Mouse (Mus musculus) stomach, embryonic 15.5 days (tissue): ENCODE results near the gene Rabac1. TPM values are rescaled to one million over a fixed set of nuclear protein-coding genes. Genes with fewer than 3 reads are reported as not detected.
A peak's percentile ranks its signal among the peaks of the same experiment; 100 is the strongest.

Experiments
- ATAC-seq: fragments of 200-750 bp; cut with Nextera tagmentation; 2 replicates; pipeline ENCODE4 v1.8.0; 2017; ENCODE audit warnings: low read depth, moderate number of reproducible peaks, moderate TSS enrichment; ENCODE audit not compliant: insufficient read depth, low FRiP score
- H3K27ac ChIP-seq: fragments of 300-500 bp; sonication (generic); 2 replicates; pipeline ENCODE4 v1.5.1; 2015; ENCODE audit warnings: mild to moderate bottlenecking, inconsistent platforms
- H3K27me3 ChIP-seq: fragments of 300-500 bp; sonication (generic); replicated peaks from 2 replicates; pipeline ENCODE4 v1.6.1; 2015; ENCODE audit warnings: inconsistent platforms
- H3K36me3 ChIP-seq: fragments of 300-500 bp; sonication (generic); 2 replicates; pipeline ENCODE4 v1.6.1; 2015; ENCODE audit warnings: inconsistent platforms
- H3K4me1 ChIP-seq: fragments of 300-500 bp; sonication (generic); 2 replicates; pipeline ENCODE4 v1.6.1; 2015; ENCODE audit warnings: inconsistent platforms
- H3K4me2 ChIP-seq: fragments of 300-500 bp; sonication (generic); 2 replicates; pipeline ENCODE4 v1.6.1; 2015; ENCODE audit warnings: mild to moderate bottlenecking, inconsistent platforms
- H3K4me3 ChIP-seq: fragments of 300-500 bp; sonication (generic); replicated peaks from 2 replicates; pipeline ENCODE4 v1.5.1; 2015; ENCODE audit warnings: inconsistent platforms
- H3K9ac ChIP-seq: fragments of 300-500 bp; sonication (generic); 2 replicates; pipeline ENCODE4 v1.6.1; 2015; ENCODE audit warnings: inconsistent platforms
- H3K9me3 ChIP-seq: fragments of 300-500 bp; sonication (generic); 2 replicates; pipeline ENCODE4 v1.6.1; 2016; ENCODE audit warnings: inconsistent platforms
- WGBS: fragments of 180-500 bp; shearing (Covaris S2); methylation state at CpG from one replicate; pipeline ENCODE4 v1.1.7; 2015; 5-methylcytosine and 5-hydroxymethylcytosine counted together
- microRNA-seq: library from miRNA; unstranded; fragments of <30 nt; microRNA quantifications from one replicate; pipeline ENCODE4, GENCODE M21; 2016
- polyA plus RNA-seq: library from polyadenylated mRNA; unstranded; fragments of >200 nt; fragmentation: Nextera tagmentation; extraction: Ambion mirVana; gene quantifications from 2 replicates; pipeline ENCODE4 v1.2.1, GENCODE M21; 2015

Gene Rabac1
- polyA plus RNA-seq, 1 experiment from 2014 or later = 217 TPM

GRCm38 (mm10) chr7:24953966-24954365 is 18.6 kb downstream of the Rabac1 start:
- H3K9ac ChIP-seq = no peak overlapping the region; the same call in 1 of the 2 replicates
- no peak for ATAC-seq
- peak overlapping the region; percentile 43 for H3K4me3 ChIP-seq
- no peaks in the 10 kb centered on the region for H3K9me3 ChIP-seq
- peaks cover 82% of the 10 kb centered on the region for H3K27me3 ChIP-seq
- H3K4me2 ChIP-seq = peak overlapping the region; percentile 64
- WGBS = 3% methylated on average over 22 of the region's 24 CpGs
- H3K4me1 ChIP-seq = peaks cover 13% of the 10 kb centered on the region; the same call in 1 of the 2 replicates
- H3K27ac ChIP-seq = no peak overlapping the region
- no peaks in the 10 kb centered on the region for H3K36me3 ChIP-seq

GRCm38 (mm10) chr7:24949958-24950623 is 22.5 kb downstream of the Rabac1 start:
- Histone ChIP-seq H3K36me3 (no peaks in the 10 kb centered on the region), H3K4me3 (no peak overlapping the region), H3K27ac (no peak overlapping the region), H3K9ac (no peak overlapping the region), H3K27me3 (peaks cover 98% of the 10 kb centered on the region), H3K4me2 (no peak overlapping the region), H3K4me1 (peaks cover 10% of the 10 kb centered on the region; the same call in 1 of the 2 replicates), H3K9me3 (no peaks in the 10 kb centered on the region)
- ATAC-seq = 0 out of 2 replicates have a peak, but pooled peaks have one; percentile 8
- WGBS = 1% methylated on average over 8 of the region's 8 CpGs

GRCm38 (mm10) chr7:24948774-24949173 is 23.8 kb downstream of the Rabac1 start:
- Histone ChIP-seq H3K9me3 (no peaks in the 10 kb centered on the region), H3K27me3 (peaks cover 98% of the 10 kb centered on the region), H3K36me3 (no peaks in the 10 kb centered on the region), H3K4me3 (no peak overlapping the region), H3K4me1 (peaks cover 10% of the 10 kb centered on the region), H3K9ac (no peak overlapping the region), H3K4me2 (no peak overlapping the region), H3K27ac (no peak overlapping the region)
- ATAC-seq = no peak
- 2% methylated on average over 29 of the region's 29 CpGs for WGBS

- no peak overlapping the region for H3K4me2 ChIP-seq
- H3K36me3 ChIP-seq = no peaks in the 10 kb centered on the region
- WGBS = 4% methylated on average over 7 of the region's 7 CpGs
- no peaks in the 10 kb centered on the region for H3K9me3 ChIP-seq
- H3K9ac ChIP-seq = no peak overlapping the region
- no peak overlapping the region for H3K27ac ChIP-seq
- peaks cover 98% of the 10 kb centered on the region for H3K27me3 ChIP-seq
- peaks cover 10% of the 10 kb centered on the region for H3K4me1 ChIP-seq
- no peak for ATAC-seq
- H3K4me3 ChIP-seq = no peak overlapping the region
These were observed 25.1 kb downstream of the Rabac1 start for GRCm38 (mm10) chr7:24947316-24948048.

- H3K36me3 ChIP-seq = no peaks in the 10 kb centered on the region
- peaks cover 10% of the 10 kb centered on the region for H3K4me1 ChIP-seq
- no peaks in the 10 kb centered on the region for H3K9me3 ChIP-seq
- H3K9ac ChIP-seq = no peak within 1 kb of the TSS
- H3K27me3 ChIP-seq = peaks cover 89% of the 10 kb centered on the region
- 1% methylated on average over 69 of the region's 72 CpGs for WGBS
- no peak within 1 kb of the TSS for H3K27ac ChIP-seq
- peak within 1 kb of the TSS; percentile 39 for H3K4me3 ChIP-seq
- H3K4me2 ChIP-seq = peak within 1 kb of the TSS; percentile 71
- no peak for ATAC-seq
These were observed 28.1 kb downstream of the Rabac1 start, which contains the start of gene Gm4881 for GRCm38 (mm10) chr7:24944257-24944950. Gene Gm4881 (minus strand): TSS chr7:24944494.

- no peak overlapping the region for H3K4me2 ChIP-seq
- H3K9ac ChIP-seq = no peak overlapping the region
- ATAC-seq = no peak
- H3K36me3 ChIP-seq = no peaks in the 10 kb centered on the region
- no peak overlapping the region for H3K27ac ChIP-seq
- H3K4me1 ChIP-seq = peaks cover 10% of the 10 kb centered on the region
- H3K9me3 ChIP-seq = no peaks in the 10 kb centered on the region
- no peak overlapping the region for H3K4me3 ChIP-seq
- peaks cover 83% of the 10 kb centered on the region for H3K27me3 ChIP-seq
- 5% methylated on average over 6 of the region's 6 CpGs for WGBS
These were observed 28.9 kb downstream of the Rabac1 start for GRCm38 (mm10) chr7:24943641-24944040.

- no peak for ATAC-seq
- H3K27ac ChIP-seq = no peak overlapping the region
- H3K4me1 ChIP-seq = 0 out of 2 replicates have a peak, but pooled peaks cover 3% of the 10 kb centered on the region
- H3K4me2 ChIP-seq = no peak overlapping the region
- no peaks in the 10 kb centered on the region for H3K9me3 ChIP-seq
- 3% methylated on average over 15 of the region's 15 CpGs for WGBS
- 0 out of 2 replicates have a peak, but pooled peaks cover 3% of the 10 kb centered on the region for H3K36me3 ChIP-seq
- H3K4me3 ChIP-seq = no peak overlapping the region
- peaks cover 72% of the 10 kb centered on the region for H3K27me3 ChIP-seq
- no peak overlapping the region for H3K9ac ChIP-seq
These were observed 40.9 kb downstream of the Rabac1 start for GRCm38 (mm10) chr7:24931651-24932050.

GRCm38 (mm10) chr7:24930475-24930874 is 42.1 kb downstream of the Rabac1 start:
- no peak for ATAC-seq
- H3K4me1 ChIP-seq = 0 out of 2 replicates have a peak, but pooled peaks cover 3% of the 10 kb centered on the region
- no peak overlapping the region for H3K9ac ChIP-seq
- 46% methylated on average over 6 of the region's 6 CpGs for WGBS
- no peak overlapping the region for H3K27ac ChIP-seq
- H3K4me3 ChIP-seq = no peak overlapping the region
- peaks cover 66% of the 10 kb centered on the region for H3K27me3 ChIP-seq
- H3K36me3 ChIP-seq = 0 out of 2 replicates have a peak, but pooled peaks cover 13% of the 10 kb centered on the region
- H3K9me3 ChIP-seq = no peaks in the 10 kb centered on the region
- no peak overlapping the region for H3K4me2 ChIP-seq

Small RNA genes lying within 50 kb of the gene (microRNA-seq; reads per million reads assigned to microRNA genes)
- gene Mir7046 (not detected), gene Mir7047 (not detected)

Other genes starting within 250 kb of the Rabac1 start
- not detected in 2 replicates for gene Gm4763, start 245.8 kb downstream of the Rabac1 start, polyA plus RNA-seq
- 3.3 and 3.7 TPM in 2 replicates for gene Cd177, start 212.4 kb downstream of the Rabac1 start, polyA plus RNA-seq
- 0.95 and 1.2 TPM in 2 replicates for gene Ceacam10, start 195.5 kb downstream of the Rabac1 start, polyA plus RNA-seq
- 13.5 and 34.6 TPM in 2 replicates for gene Gm9844, start 110.5 kb downstream of the Rabac1 start, polyA plus RNA-seq
- not detected in 2 replicates for gene Lypd4, start 102.8 kb downstream of the Rabac1 start, polyA plus RNA-seq
- not detected in 2 replicates for gene Dmrtc2, start 102.7 kb downstream of the Rabac1 start, polyA plus RNA-seq
- 2,480 and 2,486 TPM in 2 replicates for gene Rps19, start 88.4 kb downstream of the Rabac1 start, polyA plus RNA-seq
- 1.1 and 1.5 TPM in 2 replicates for gene Cd79a, start 75.4 kb downstream of the Rabac1 start, polyA plus RNA-seq
- gene Arhgef1, start 69.8 kb downstream of the Rabac1 start, polyA plus RNA-seq = 86.9 and 97.5 TPM in 2 replicates
- gene Gm4881, start 28.3 kb downstream of the Rabac1 start, polyA plus RNA-seq = not detected in 2 replicates
- gene Atp1a3, start 33.2 kb upstream of the Rabac1 start, polyA plus RNA-seq = 3.6 and 4.3 TPM in 2 replicates
- gene Grik5, start 99.6 kb upstream of the Rabac1 start, polyA plus RNA-seq = 5.4 and 6.3 TPM in 2 replicates
- 26.7 and 27.3 TPM in 2 replicates for gene Zfp574, start 99.8 kb upstream of the Rabac1 start, polyA plus RNA-seq
- gene Pou2f2, start 207.0 kb upstream of the Rabac1 start, polyA plus RNA-seq = 1.4 and 1.6 TPM in 2 replicates
- 15.1 and 15.2 TPM in 2 replicates for gene Dedd2, start 247.9 kb upstream of the Rabac1 start, polyA plus RNA-seq
- gene Zfp526, start 248.7 kb upstream of the Rabac1 start, polyA plus RNA-seq = 2.8 and 3.1 TPM in 2 replicates